Mouse (Mus musculus) Muller cell, postnatal 12 days (primary cell): ENCODE data around the gene Enthd1.

Experiments
- DNase-seq: peaks from one replicate; pipeline ENCODE4 v3.0.0-alpha.2; 2015; ENCODE audit errors: inconsistent ontology term

Gene Enthd1

DNA sequence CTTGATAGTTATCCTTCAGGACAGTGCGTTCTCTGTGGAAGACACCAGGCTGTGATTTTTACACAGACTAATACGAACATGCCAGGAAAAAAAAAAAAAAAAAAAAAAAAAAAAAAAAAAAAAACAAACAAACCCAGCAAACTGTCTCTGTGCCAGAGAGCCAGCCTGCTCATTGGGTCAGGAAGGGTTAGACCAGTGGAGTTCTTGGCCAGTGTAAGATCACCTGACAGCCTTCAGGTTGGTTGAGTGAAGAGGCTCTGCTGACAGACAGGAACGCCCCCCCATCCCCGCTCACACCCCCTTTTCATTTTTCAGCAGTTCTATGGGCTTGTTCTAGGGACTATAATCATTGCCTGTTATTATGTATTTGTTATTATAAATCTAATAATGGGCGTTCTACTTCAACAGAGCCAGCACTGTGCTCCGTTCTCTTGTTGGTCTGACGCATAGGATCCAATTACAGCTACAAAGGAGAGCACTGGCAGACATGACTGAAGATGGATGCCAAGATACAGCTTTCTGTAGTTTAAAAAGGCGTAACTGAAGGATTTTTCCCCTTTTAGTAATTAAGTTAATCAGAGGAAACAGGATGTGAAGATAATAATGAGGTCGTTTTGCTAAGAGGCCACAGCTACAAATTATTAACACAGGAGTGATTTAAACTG lies 81.8 kb downstream of the Enthd1 start:
- peak; percentile 87 for DNase-seq

DNA sequence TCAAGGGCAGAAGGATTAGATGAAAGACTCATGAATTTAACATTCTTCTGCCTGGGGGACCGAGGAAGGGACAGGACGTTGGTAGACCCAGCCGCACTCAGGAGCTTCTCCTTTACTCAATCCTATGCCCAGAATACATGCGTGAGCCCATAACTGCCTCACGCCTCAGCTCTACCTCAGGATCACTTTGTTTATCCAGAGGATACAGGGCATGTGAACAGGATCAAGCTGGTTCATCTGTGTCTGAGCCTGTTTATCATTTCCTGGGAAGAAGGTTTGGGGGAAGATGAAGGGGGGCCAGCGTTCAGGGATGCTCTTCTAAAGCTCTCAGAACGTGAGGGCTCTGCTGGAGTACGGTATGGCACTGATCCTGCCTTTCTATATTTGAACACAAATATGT lies 82.6 kb downstream of the Enthd1 start:
- no peak for DNase-seq

DNA sequence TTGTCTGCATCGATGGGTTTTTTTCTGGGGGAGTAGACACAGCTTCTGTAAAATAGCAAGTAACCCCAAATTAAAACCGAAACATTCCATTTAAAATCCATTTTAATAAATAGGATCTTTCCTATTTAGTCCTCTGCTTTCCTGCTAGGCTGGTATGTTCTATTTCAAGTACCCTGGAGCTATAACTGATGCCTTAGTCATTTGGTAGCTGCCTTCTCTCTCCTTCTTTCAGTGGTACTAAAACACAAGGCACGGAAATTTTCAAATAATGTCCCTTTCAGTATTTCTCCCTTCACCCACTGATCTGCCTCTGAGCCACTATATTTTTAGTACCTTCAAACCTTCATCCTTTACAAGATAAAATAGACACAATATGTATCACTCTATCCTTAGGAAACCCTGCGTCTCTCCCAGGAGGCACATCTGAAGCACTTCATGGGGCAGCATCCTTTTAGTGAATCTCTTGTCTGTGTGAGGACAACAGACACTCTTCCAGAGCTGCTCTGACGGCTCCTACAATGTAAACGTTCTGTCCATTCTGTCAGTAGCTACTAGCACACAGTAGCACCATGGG lies 90.4 kb downstream of the Enthd1 start:
- no peak for DNase-seq

DNA sequence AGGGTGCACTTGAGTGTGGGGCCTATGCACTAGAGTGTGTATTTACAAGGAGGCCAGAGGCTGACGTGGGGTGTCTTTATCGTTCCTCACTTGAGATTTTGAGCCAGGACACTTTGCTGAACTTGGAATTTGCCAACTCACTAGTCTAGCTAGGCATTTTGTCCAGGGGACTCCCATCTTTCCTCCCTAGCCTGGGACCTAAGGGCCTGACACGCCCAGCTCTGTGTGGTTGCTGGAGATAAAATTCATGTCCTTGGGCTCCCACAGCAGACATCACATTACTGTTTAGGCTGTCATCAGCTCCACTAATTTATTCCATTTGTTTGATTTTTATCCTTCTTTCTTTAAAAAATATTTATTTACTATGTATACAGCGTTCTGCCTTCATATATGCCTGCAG lies 97.1 kb downstream of the Enthd1 start:
- no peak for DNase-seq

DNA sequence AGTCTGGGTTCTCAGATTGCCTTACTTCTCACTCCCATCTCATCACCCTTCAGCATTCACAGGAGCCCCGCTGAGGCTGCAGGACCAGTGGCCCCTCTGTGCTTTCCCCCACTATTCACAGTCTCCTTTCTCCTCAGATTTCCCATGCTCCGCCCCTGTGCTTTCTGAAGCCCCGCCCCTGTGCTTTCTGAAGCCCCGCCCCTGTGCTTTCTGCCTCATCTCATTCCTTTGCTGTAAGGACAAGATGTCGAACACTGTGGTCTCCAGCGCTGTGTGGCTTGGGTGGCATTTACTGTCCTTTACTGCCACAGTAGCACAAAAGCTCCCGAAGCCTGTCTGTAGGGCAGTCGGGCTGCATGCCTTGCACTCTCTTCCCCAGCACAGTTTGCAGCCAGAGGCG lies 102.8 kb downstream of the Enthd1 start:
- DNase-seq: no peak

DNA sequence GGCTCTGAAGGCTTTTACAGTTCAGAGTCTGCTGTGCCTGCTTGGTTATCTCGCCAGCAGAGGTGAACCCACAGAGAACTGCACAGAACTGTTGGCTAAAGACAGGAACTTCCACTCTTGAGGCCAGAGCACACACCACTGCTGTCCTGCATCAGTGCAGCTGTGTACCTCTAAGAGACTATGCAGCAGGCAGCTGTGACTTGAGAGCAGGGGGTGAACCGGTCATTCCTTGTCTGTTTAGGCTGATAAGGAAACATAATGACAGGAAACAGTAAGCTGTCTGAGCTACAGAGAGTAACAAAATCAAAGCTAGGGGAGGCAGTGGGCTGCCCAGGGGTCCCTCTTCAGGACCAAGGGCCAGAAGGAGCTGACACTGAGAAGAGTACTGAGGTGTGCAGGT lies 103.5 kb downstream of the Enthd1 start:
- DNase-seq: no peak

DNA sequence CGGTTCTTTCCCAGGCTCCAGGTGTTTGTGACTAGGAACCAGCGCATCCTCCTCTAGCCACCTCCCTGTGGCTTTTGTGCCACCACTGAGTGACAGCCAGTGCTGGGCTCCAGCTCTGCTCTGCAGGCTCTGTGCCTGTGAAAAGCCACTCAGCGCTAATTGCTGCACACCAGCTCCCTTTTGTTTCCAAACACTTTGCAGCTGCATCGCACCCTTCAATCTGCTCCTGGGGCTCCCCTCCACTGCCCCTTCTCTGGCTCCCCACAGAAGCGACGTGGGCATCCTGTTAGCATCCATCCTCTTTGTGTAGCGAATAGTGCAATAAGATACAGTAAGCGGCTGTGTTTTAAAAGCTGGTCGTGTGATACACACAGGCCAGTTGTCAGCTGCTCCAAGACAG lies 104.9 kb downstream of the Enthd1 start:
- DNase-seq: no peak

DNA sequence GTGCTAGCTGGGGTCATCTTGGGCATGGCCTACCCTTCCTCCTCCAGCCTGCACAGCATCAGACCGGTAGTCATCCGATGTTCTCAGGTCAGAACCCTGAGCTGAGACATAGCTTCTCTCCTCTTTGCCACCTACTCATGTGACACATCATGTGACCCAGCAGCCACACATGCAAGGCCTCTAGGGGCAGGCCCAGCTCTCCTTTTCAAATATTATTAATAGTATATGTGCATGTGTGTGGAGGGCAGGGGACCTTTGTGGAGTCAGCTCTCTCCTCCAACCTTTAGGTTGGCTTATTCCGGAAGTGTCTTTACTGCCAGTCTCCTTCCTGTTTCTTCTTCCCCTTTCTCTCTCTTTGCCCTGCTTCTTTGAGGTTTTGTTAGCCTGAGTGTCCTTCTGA lies 107.0 kb downstream of the Enthd1 start:
- no peak for DNase-seq

DNA sequence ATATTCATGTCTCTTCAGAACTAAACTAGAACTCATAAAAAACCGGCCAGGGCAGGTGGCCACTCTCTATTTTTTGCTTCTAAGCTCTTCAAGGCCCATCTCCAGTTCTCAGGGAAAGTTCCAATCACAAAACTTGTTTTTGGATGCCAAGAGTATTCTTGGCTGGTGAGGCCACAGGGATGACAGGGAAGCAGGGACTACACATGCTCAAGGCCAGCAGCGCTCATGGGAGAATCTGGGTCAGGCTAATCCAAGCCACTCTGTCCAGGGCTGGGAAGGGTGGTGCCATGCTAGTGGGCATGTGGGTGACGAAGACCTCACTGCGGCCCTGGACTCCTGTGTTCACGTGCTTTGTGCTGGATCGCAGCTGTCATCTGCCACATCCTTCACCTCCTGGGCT lies 110.5 kb downstream of the Enthd1 start:
- DNase-seq: peak; percentile 26

DNA sequence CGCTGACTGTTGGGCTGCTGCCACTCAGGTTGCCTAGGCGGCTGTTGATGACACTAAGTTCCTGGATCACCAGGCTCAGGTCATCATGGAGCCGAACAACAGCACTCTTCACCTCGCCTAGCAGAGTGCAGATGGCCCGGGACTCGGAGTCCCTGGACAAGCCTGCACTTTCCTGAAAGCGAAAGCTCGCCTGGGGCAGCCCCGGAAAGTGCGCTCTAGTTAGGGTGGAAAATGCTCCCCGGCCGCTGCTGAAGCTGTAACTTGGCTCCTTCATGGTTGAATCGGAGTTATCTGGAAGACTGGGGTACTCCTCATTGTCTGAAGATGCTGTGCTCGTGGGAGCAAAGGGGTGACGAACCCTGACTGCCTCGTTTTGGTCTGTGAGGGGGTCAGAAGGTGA lies 112.5 kb downstream of the Enthd1 start:
- DNase-seq: no peak

DNA sequence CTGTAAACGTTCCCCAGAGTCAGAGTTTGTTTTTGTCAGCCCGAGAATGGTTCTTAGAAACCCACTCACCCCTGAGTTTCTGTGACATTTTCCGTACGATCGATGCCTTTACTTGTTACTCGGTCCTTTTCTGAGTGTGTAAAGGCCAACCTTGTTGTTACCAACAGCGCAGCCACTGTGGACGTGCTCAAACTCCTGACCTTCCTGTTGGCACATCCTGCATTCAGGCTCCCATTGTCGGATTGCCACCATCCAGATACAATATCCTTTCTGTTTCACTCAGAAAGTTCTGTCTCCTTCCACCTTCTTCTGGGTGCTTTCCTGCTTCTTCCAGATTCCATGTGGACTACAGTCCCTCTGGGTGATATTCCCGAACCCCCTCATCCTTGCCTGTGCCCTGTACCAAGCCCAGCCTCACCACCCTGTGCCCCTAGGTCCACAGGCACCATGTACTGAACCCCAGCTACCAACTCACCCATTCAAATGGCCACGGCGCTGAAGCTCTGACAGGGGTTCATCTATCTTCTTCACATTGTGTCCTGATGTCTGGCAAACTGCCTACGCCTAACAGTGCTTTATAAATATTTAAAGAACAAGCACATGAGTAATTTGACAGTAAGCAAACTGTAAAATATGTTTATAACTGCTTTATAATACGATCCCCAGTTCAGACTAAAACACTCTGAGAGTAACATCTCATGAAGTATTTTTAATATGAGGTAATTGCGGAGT lies 118.8 kb downstream of the Enthd1 start:
- DNase-seq: no peak

DNA sequence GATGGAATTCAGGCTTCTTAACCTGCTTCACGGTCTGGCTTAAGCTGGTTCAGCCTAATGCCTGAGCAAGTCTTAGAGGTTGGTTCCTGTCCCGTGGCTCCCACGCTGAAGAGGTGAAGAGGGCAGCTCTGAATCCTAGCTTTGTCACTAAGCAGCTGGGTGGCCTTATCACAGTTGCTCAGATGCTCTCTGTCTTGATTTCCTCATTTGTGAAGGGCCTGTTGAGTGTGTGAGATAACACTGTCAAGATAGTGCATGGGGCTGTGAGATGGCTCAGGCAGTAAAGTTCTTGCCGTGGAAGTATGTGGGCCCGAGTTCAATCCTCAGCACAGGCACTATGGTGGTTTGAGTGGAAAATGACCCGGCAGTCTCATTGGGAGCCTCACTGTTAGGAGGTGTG lies 124.8 kb downstream of the Enthd1 start:
- DNase-seq: no peak

DNA sequence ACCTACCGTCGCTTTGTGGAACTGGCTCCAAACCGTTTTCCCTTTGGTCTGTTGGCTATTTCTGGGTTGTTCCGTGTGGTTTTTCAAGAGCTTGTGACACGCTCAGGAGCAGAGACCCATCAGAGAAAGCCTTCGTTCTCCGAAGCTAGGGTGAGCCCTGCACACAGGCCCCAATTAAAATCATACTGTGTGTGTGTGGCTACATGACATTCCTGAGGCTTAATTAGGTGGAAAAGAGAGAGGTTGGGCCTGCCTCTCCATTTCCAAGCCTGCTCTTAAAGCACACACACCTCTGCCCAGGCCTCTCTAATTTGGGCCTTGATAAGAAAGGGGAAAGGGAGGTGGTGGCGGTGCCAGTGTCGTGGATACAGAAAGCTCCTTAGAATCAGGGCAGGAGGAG lies 126.5 kb downstream of the Enthd1 start:
- DNase-seq: peak; percentile 87

DNA sequence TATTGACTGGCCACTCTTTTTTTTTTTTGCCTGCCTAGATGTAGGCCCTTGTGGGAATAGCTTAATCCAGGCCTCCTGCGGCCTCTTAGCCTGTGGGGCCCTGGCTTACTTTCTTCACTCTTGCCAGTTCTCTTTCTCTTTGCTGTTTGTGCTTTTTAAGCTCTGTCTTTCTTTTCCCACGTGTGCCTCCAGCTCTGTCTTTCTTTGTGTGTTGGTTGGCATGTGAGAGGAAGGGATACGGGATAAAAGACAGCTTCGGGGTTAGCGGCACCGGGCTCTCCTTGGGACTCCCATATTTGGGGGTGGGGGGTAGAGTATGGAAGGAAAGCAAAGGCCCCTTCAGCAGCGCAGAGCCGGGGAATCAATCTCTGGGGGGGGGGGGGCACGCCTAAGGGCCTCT lies 127.0 kb downstream of the Enthd1 start:
- DNase-seq: no peak

DNA sequence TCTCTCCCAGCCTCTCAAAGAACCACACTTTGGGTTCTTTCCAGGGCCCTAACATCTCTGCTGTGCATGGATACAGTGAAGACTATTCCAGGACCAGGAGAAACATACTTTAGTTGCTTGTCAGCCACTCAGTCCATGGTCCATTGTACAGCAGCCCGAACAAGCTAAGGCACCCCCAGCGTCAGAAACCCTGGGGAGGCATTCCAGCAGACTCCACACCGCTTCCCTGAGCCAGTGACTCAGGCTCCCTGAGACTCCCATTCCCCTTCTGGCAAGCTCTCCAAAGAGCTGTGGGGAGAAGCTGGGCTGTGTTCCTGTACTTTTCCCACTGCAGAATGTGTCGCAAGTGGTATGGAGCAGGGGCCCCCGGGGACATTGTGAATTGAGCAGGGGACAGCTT lies 128.0 kb downstream of the Enthd1 start:
- peak; percentile 71 for DNase-seq

DNA sequence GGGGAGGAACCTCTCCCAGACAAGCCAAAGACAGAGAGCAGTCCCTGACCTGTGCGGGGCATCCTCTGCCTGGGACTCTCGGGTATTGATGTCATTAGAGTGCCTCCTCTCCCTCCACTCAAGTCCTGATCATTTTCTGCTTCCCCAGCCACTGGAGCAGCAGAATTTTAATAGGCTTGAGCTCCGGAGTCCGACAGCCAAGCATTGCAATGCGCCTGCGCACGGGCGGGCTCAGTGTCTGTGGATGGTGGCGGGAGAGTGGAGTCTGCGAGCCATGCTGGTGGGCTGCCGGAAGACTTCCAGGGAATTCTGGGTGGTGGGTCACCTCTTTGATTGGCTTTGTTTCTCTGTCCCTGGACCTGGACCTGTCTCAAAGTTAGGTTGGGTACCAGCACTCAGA lies 134.6 kb downstream of the Enthd1 start:
- no peak for DNase-seq

DNA sequence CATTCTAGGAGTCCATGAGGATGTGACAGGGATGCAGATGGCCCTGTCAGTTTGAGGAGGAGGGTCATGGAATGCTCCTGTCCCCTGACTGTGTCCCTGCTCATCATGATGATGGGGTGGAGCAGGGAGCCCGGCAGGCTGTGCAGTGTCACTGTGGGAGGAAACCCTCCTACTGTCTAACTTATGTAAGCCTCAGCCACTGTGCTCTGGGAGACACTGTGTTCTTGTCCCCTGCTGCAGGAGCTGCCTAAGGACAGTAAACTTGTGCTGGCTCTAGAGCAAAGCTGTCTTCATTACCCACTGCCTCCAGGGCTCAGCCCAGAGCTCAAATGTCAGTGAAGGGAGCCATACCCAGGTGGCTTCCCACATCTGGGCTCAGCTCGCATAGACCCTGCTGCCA lies 146.8 kb downstream of the Enthd1 start:
- DNase-seq: no peak

DNA sequence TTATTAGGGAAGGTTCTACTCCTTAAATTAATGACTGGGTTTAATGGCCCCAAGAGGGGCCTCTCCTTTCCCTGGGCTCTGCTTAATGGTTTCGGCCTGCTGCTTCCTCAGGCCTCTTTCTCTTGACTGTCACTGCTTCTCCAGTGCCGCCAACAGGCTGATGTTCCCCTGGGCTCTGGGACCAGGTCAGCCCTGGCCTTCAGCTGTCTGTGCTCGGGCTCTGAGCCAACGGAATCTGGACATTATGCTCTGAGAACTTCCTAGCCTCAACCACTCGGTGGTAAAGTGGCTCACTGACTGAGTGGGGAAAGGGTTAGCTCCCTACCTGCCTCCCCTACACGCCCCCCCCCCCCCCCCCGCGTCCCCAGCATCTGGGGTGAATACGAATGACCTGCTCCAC lies 147.9 kb downstream of the Enthd1 start:
- no peak for DNase-seq

DNA sequence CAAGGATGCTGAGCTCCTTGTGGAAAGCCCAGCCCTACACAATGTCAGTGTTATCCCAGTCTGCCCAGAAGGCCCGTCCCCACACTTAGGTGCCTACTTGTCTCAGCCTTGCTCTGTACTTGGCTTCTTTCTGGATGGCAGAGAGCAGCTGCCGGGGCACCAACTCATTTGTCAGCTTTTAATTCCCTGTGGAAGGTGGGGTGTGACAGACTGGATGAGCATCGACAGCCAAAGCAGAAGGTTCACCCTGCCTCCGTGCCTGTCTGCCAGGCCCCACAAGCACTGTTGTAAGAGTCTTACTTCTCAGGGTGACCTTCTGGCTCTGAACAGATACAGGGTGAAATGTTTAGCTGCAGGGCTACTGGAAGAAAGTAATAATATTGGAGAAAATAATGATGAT lies 149.8 kb downstream of the Enthd1 start:
- DNase-seq: no peak

DNA sequence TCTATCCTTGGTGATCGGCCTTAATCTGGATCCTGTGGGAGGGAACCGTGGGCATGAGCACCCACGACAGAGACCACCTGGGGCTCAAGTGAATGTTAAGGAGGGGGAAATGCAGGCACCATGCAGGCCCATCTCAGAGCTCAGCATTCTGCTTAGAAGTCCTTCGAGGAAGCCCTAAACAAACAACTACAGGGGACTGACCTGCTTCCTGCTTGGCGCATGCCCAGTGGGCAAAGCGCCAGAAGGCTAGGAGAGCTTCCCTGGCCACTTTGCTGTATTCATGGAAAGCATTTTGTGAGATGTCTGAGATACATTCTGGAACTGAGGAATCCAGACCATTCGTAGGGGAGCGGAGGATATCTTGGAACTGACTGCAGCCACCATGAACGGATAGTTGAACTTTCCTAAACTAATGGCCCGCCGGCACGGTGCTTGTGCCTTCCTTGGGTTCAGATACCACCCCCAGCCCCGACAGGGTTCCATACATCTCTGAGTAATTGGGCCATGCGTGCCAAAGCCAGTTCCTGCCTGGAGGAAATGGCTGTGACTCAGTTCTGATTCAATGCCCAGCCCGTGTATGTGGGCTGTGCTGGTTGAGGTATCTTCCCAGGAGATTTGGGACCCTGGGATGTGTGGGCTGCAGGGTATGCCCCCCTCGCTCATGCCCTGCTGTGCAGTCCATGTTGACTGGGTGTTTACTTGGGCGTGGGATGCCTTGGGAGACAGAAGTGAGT lies 150.8 kb downstream of the Enthd1 start:
- peak; percentile 66 for DNase-seq

DNA sequence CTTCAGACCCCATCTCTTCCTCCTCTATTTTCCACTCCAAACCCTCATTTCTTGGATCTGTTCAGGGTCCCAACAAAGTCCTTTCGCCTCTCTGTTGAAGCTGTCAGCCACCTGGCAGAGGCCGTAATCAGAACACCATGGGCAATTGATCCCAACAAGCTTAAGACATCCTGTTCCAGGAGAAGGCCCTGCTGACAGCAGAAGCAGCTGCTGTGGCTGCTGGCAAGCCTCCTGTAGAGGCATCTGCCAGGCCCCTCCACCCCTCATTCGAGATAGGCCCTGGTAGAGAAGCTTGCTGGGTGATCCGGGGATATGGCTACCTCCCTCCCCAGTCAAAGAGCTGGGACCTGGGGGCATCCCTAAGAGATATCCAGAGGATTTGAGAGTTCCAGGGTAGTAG lies 151.9 kb downstream of the Enthd1 start:
- DNase-seq: no peak

DNA sequence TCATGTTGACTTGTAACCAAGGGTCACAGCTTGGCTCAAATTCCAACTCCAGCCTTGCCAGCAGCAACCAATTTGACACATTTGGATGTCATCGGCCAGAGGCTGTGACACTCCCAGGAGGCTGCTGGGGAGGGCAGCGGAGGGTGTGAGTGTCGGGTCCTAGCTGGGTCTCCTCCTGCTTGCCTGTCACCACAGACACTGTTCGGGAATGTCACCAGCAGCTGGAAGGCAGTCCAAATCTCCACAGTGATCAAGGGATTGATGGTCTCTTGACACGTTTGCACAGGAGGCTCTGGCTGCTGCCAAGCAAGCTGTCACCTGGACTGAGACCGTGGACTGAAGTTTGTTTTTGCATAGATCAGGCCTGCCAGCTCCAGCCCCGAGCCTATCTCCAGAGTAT lies 154.3 kb downstream of the Enthd1 start:
- DNase-seq: no peak

DNA sequence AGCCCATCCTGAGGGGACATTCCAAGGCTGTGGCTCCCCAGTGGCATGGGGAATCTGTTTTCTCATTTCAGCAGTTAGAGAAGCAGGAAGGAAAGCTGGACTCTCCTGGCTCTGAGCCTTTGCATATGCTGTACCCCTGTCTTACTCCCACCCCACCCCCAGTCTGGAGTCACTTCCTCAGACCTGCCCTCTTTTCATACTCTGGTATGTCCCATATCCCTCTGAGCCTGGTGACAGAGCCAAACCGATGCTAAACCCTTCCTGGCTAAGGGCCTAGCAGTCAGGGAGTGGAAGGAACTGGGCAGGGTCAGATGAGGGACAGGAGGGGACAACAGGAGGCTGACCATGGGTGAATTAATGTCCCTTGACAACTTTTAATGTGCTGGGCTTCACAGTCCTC lies 157.1 kb downstream of the Enthd1 start:
- DNase-seq: peak; percentile 71
